Mouse (Mus musculus) CD4-positive helper T cell, adult 2 months (primary cell): Measurements from ENCODE around the gene Clock.

Experiments
- DNase-seq: peaks from one replicate; pipeline ENCODE4 v3.0.0-alpha.2; 2012; ENCODE audit warnings: low read depth, missing footprints, low spot score

Gene Clock

GRCm38 (mm10) chr5:76304452-76305341 is at the start of gene Clock:
TSS of gene Clock (minus strand) at chr5:76304792.
- peak; percentile 90 for DNase-seq

GRCm38 (mm10) chr5:76351953-76352611 is 47.5 kb upstream of the Clock start:
- DNase-seq, result no peak

- DNase-seq, result no peak
Observed at GRCm38 (mm10) chr5:76351537-76351936, 46.9 kb upstream of the Clock start.

GRCm38 (mm10) chr5:76346137-76346536 is 41.5 kb upstream of the Clock start:
- no peak for DNase-seq

- no peak for DNase-seq
Observed at GRCm38 (mm10) chr5:76340931-76341330, 36.3 kb upstream of the Clock start.

- peak; percentile 14 for DNase-seq
Observed at GRCm38 (mm10) chr5:76337100-76337499, 32.5 kb upstream of the Clock start.

- no peak for DNase-seq
Observed at GRCm38 (mm10) chr5:76333833-76334232, 29.2 kb upstream of the Clock start.

GRCm38 (mm10) chr5:76330953-76331352 is 26.4 kb upstream of the Clock start, which contains the start of gene Pdcl2:
TSS of gene Pdcl2 (minus strand) at chr5:76331156.
- no peak for DNase-seq

GRCm38 (mm10) chr5:76327296-76327695 is 22.7 kb upstream of the Clock start:
- no peak for DNase-seq

GRCm38 (mm10) chr5:76325113-76325512 is 20.5 kb upstream of the Clock start:
- DNase-seq, result no peak

- DNase-seq, result no peak
Observed at GRCm38 (mm10) chr5:76321249-76322196, 16.9 kb upstream of the Clock start.

GRCm38 (mm10) chr5:76308206-76308605 is 3.6 kb upstream of the Clock start:
- DNase-seq, result no peak

GRCm38 (mm10) chr5:76306261-76306660 is 1.7 kb upstream of the Clock start:
- no peak for DNase-seq

- no peak for DNase-seq
Observed at GRCm38 (mm10) chr5:76305616-76306015, 1.0 kb upstream of the Clock start.

- peak; percentile 76 for DNase-seq
Observed at GRCm38 (mm10) chr5:76303745-76304451, 694 bp downstream of the Clock start.

- DNase-seq, result no peak
Observed at GRCm38 (mm10) chr5:76303379-76303744, 1.2 kb downstream of the Clock start.

- DNase-seq, result no peak
Observed at GRCm38 (mm10) chr5:76302009-76302408, 2.6 kb downstream of the Clock start.

GRCm38 (mm10) chr5:76289234-76289691 is 15.3 kb downstream of the Clock start:
- DNase-seq, result no peak

GRCm38 (mm10) chr5:76288256-76288655 is 16.3 kb downstream of the Clock start:
- no peak for DNase-seq

- no peak for DNase-seq
Observed at GRCm38 (mm10) chr5:76287062-76287461, 17.5 kb downstream of the Clock start.

- DNase-seq, result no peak
Observed at GRCm38 (mm10) chr5:76285699-76286098, 18.9 kb downstream of the Clock start.
